Mouse (Mus musculus) stomach, postnatal 0 days (tissue): ENCODE measurements around the gene Sorbs2. TPM values are rescaled to one million over a fixed set of nuclear protein-coding genes. Genes with fewer than 3 reads are reported as not detected.

Source experiments
- ATAC-seq: fragments of 200-750 bp; cut with Nextera tagmentation; 2 replicates; pipeline ENCODE4 v1.8.0; 2017; ENCODE audit not compliant: low FRiP score, low TSS enrichment
- DNase-seq: peaks from one replicate; pipeline ENCODE4 v3.0.0-alpha.2; 2016; ENCODE audit warnings: low spot score
- H3K27ac ChIP-seq: fragments of 300-500 bp; sonication (generic); replicated peaks from 2 replicates; pipeline ENCODE4 v1.5.1; 2014; ENCODE audit warnings: mild to moderate bottlenecking, control low read depth
- H3K27me3 ChIP-seq: fragments of 300-500 bp; sonication (generic); 2 replicates; pipeline ENCODE4 v1.6.1; 2014; ENCODE audit warnings: low read length; ENCODE audit not compliant: control insufficient read depth, insufficient read depth
- H3K36me3 ChIP-seq: fragments of 300-500 bp; sonication (generic); 2 replicates; pipeline ENCODE4 v1.6.1; 2014; ENCODE audit warnings: low read length, mixed read lengths; ENCODE audit not compliant: control insufficient read depth, insufficient read depth
- H3K4me1 ChIP-seq: fragments of 300-500 bp; sonication (generic); replicated peaks from 2 replicates; pipeline ENCODE4 v1.6.1; 2014; ENCODE audit warnings: antibody characterized with exemption; ENCODE audit not compliant: control insufficient read depth, insufficient read depth
- H3K4me2 ChIP-seq: fragments of 300-500 bp; sonication (generic); replicated peaks from 2 replicates; pipeline ENCODE4 v1.6.1; 2014; ENCODE audit warnings: low read depth, mild to moderate bottlenecking, control low read depth, moderate library complexity
- H3K4me3 ChIP-seq: fragments of 300-500 bp; sonication (generic); 2 replicates; pipeline ENCODE4 v1.5.1; 2014; ENCODE audit warnings: low read depth, low read length, control low read depth
- H3K9ac ChIP-seq: fragments of 300-500 bp; sonication (generic); 2 replicates; pipeline ENCODE4 v1.6.1; 2014; ENCODE audit warnings: mild to moderate bottlenecking, low read length, control low read depth, mixed read lengths
- H3K9me3 ChIP-seq: fragments of 300-500 bp; sonication (generic); 2 replicates; pipeline ENCODE4 v1.6.1; 2016; ENCODE audit warnings: low read length; ENCODE audit not compliant: control insufficient read depth
- CTCF ChIP-seq: IDR thresholded peaks from 2 replicates; pipeline ENCODE4 v1.5.1; 2016; ENCODE audit warnings: antibody characterized with exemption, low read depth, mild to moderate bottlenecking, moderate library complexity
- EP300 ChIP-seq: optimal IDR thresholded peaks from 2 replicates; pipeline ENCODE3; 2016; ENCODE audit warnings: antibody characterized with exemption
- WGBS: fragments of 180-500 bp; shearing (Covaris S2); extraction: QIAGEN DNeasy Blood & Tissue Kit; methylation state at CpG from one replicate; pipeline ENCODE4 v1.1.7; 2014; 5-methylcytosine and 5-hydroxymethylcytosine counted together
- polyA plus RNA-seq: library from polyadenylated mRNA; unstranded; fragments of >200 nt; fragmentation: Nextera tagmentation; extraction: Ambion mirVana; gene quantifications from 2 replicates; pipeline ENCODE4 v1.2.1, GENCODE M21; 2015

The Sorbs2 gene
- polyA plus RNA-seq, 1 experiment from 2014 or later, result 21.1 TPM

GRCm38 (mm10) chr8:45644651-45645050, 137.1 kb downstream of the Sorbs2 start:
- Histone ChIP-seq H3K27me3 (no peaks in the 10 kb centered on the region), H3K9me3 (no peaks in the 10 kb centered on the region), H3K4me3 (no peak overlapping the region), H3K9ac (no peak overlapping the region), H3K36me3 (no peaks in the 10 kb centered on the region), H3K4me2 (no peak overlapping the region), H3K27ac (no peak overlapping the region), H3K4me1 (no peaks in the 10 kb centered on the region)
- TF ChIP-seq CTCF (no peak), EP300 (no peak)
- no peak for ATAC-seq
- no peak for DNase-seq
- 77% methylated on average over 2 of the region's 2 CpGs for WGBS

GRCm38 (mm10) chr8:45649063-45649462, 141.5 kb downstream of the Sorbs2 start:
- no peak overlapping the region for H3K4me3 ChIP-seq
- ATAC-seq, result no peak
- H3K27me3 ChIP-seq, result no peaks in the 10 kb centered on the region
- TF ChIP-seq EP300, result no peak
- DNase-seq, result no peak
- no peak overlapping the region for H3K4me2 ChIP-seq
- no peaks in the 10 kb centered on the region for H3K36me3 ChIP-seq
- no peak overlapping the region for H3K27ac ChIP-seq
- H3K9me3 ChIP-seq, result no peaks in the 10 kb centered on the region
- H3K9ac ChIP-seq, result no peak overlapping the region
- 81% methylated on average over 7 of the region's 7 CpGs for WGBS
- H3K4me1 ChIP-seq, result no peaks in the 10 kb centered on the region

GRCm38 (mm10) chr8:45649966-45650365, 142.4 kb downstream of the Sorbs2 start:
- no peak overlapping the region for H3K4me2 ChIP-seq
- H3K27ac ChIP-seq, result no peak overlapping the region; the same call in 1 of the 2 replicates
- H3K4me1 ChIP-seq, result no peaks in the 10 kb centered on the region
- H3K9me3 ChIP-seq, result no peaks in the 10 kb centered on the region
- H3K9ac ChIP-seq, result no peak overlapping the region
- DNase-seq (no peak), ATAC-seq (no peak)
- WGBS, result 79% methylated on average over 5 of the region's 5 CpGs
- no peaks in the 10 kb centered on the region for H3K36me3 ChIP-seq
- no peak overlapping the region for H3K4me3 ChIP-seq
- no peaks in the 10 kb centered on the region for H3K27me3 ChIP-seq
- TF ChIP-seq CTCF (no peak), EP300 (no peak)

GRCm38 (mm10) chr8:45658021-45658420, 150.4 kb downstream of the Sorbs2 start:
- H3K9me3 ChIP-seq, result no peaks in the 10 kb centered on the region
- peak overlapping the region; percentile 33; the same call in 1 of the 2 replicates for H3K4me2 ChIP-seq
- H3K4me1 ChIP-seq, result no peaks in the 10 kb centered on the region
- no peak overlapping the region for H3K27ac ChIP-seq
- ATAC-seq (no peak), DNase-seq (no peak)
- no peaks in the 10 kb centered on the region for H3K27me3 ChIP-seq
- no peak overlapping the region for H3K4me3 ChIP-seq
- no peak overlapping the region for H3K9ac ChIP-seq
- TF ChIP-seq EP300, result no peak
- TF ChIP-seq CTCF, result no peak
- 62% methylated on average over 3 of the region's 3 CpGs for WGBS
- no peaks in the 10 kb centered on the region for H3K36me3 ChIP-seq

GRCm38 (mm10) chr8:45658458-45659325, 151.1 kb downstream of the Sorbs2 start:
- Histone ChIP-seq H3K4me2 (peak overlapping the region; percentile 33), H3K27me3 (no peaks in the 10 kb centered on the region), H3K9ac (peak overlapping the region; percentile 28; the same call in 1 of the 2 replicates), H3K4me1 (no peaks in the 10 kb centered on the region), H3K9me3 (no peaks in the 10 kb centered on the region), H3K4me3 (peak overlapping the region; percentile 24), H3K27ac (peak overlapping the region; percentile 53; the same call in 1 of the 2 replicates), H3K36me3 (no peaks in the 10 kb centered on the region)
- DNase-seq (peak; percentile 70), ATAC-seq (peak; percentile 56)
- TF ChIP-seq CTCF (no peak), EP300 (no peak)
- 19% methylated on average over 18 of the region's 18 CpGs for WGBS

GRCm38 (mm10) chr8:45659473-45659872, 151.9 kb downstream of the Sorbs2 start:
- Histone ChIP-seq H3K27ac (peak overlapping the region; percentile 9; the same call in 1 of the 2 replicates), H3K36me3 (no peaks in the 10 kb centered on the region), H3K4me1 (no peaks in the 10 kb centered on the region), H3K9me3 (no peaks in the 10 kb centered on the region), H3K27me3 (no peaks in the 10 kb centered on the region), H3K4me2 (peak overlapping the region; percentile 33), H3K9ac (no peak overlapping the region), H3K4me3 (peak overlapping the region; percentile 24)
- DNase-seq (no peak), ATAC-seq (peak; percentile 70)
- WGBS, result 56% methylated on average over 4 of the region's 4 CpGs
- TF ChIP-seq CTCF, result no peak
- TF ChIP-seq EP300, result no peak
